Mouse (Mus musculus): ENCODE results near the gene Ppp1r37. TPM values are rescaled to one million over a fixed set of nuclear protein-coding genes. Genes with fewer than 3 reads are reported as not detected.

The Ppp1r37 gene
- polyA plus RNA-seq (2017; shearing (Covaris generic)) = 16.7 TPM

GRCm38 (mm10) chr7:19562643-19563410 is at the start of gene Ppp1r37:
Ppp1r37 (minus strand) TSS chr7:19563076.

GRCm38 (mm10) chr7:19603849-19604605 is 41.2 kb upstream of the Ppp1r37 start, which contains the start of gene Clasrp:
Clasrp (minus strand) TSS chr7:19604486.

DNA sequence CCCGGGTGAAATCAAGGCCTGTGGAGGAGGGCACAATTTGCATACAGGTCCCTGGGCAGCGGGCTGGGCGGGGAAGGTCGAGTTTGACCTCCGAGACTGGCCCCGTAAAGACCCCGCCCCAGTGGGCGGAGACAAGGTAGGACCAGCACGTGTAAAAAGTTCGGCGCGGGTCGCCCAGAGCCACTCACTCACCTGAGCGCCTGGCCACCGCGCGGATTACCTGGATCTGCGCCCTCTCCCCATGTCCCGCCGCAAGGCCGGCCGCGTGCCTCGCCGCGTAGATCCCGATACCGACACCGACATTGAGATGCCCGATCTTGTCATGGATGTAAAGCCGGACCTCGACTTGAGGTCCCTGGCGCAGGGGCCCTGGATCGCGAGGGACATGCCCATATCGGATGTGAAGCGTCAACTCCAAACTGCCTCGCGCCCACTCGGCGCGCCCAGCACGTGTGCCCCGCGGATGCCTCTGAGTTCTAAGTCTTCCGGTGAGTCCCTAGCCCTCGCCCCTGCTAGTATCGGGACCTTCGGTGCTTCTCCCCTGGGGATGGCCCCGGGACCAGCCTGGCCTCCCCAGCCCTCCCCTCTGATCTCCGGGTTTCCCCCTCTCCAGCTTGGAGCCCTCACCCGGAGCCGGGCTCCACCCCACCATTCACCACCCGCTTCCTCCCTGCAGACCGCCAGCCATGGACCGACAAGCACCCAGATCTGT is 14.4 kb upstream of the Ppp1r37 start, which contains the start of the genes Zfp296 and Gemin7:
TSS of gene Zfp296 (plus strand) at position 147 of the 712 bp plus-strand sequence.
TSS of gene Gemin7 (minus strand) at position 455 of the 712 bp plus-strand sequence.

DNA sequence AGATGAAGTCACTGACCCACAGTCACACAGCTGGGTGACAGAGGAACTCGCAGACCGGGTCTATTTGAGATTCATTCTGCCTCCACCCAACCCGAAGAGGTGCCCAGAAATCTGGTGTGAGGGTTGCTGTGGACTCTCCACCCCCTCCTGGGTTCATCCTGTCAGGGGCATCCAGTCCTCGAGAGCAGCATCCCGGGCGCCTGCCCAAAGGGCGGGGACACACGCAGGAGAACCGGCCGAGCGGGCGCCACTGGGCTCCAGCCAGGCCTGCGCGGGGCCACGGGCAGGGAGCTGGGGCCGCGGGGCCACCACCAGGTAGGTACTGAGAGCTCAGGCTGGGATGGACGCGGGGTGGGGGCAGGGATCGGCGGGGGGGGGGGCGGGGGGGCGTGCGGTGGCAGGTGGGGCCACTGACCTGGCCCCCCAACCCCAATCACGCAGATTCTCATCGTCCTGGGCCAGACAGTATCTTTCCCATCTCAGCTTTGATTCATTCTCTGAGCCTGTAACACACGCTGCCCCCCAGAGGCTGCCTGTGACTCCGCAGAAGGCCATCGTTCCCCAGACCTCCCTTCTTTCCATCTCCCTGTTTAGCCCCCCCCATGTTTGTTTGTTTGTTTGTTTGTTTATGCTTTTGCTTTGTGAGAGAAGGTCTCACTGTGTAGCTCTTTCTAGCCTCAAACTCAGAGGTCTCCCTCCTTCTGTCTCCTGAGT is 45.1 kb downstream of the Ppp1r37 start, which contains the start of gene Nkpd1:
TSS of gene Nkpd1 (plus strand) at position 187 of the 714 bp plus-strand sequence.

GRCm38 (mm10) chr7:19508150-19508923 is 54.5 kb downstream of the Ppp1r37 start, which contains the start of the genes Bloc1s3 and Trappc6a:
Bloc1s3 (minus strand) TSS chr7:19508367.
Trappc6a (plus strand) TSS chr7:19508395.

Other genes starting within 250 kb of the Ppp1r37 start
- gene Ercc1, start 218.3 kb downstream of the Ppp1r37 start, polyA plus RNA-seq (2017; shearing (Covaris generic)) = 68.8 TPM
- 5.2 TPM for gene Cd3eap, start 203.6 kb downstream of the Ppp1r37 start, polyA plus RNA-seq (2017; shearing (Covaris generic))
- gene Ppp1r13l, start 203.3 kb downstream of the Ppp1r37 start, polyA plus RNA-seq (2017; shearing (Covaris generic)) = 1.9 TPM
- gene Ercc2, start 181.1 kb downstream of the Ppp1r37 start, polyA plus RNA-seq (2017; shearing (Covaris generic)) = 7.5 TPM
- 6.9 TPM for gene Klc3, start 159.0 kb downstream of the Ppp1r37 start, polyA plus RNA-seq (2017; shearing (Covaris generic))
- gene Ckm, start 158.3 kb downstream of the Ppp1r37 start, polyA plus RNA-seq (2017; shearing (Covaris generic)) = not detected
- 6.2 TPM for gene Mark4, start 104.3 kb downstream of the Ppp1r37 start, polyA plus RNA-seq (2017; shearing (Covaris generic))
- not detected for gene Exoc3l2, start 99.7 kb downstream of the Ppp1r37 start, polyA plus RNA-seq (2017; shearing (Covaris generic))
- gene Bloc1s3, start 54.7 kb downstream of the Ppp1r37 start, polyA plus RNA-seq (2017; shearing (Covaris generic)) = 4.3 TPM
- gene Trappc6a, start 54.7 kb downstream of the Ppp1r37 start, polyA plus RNA-seq (2017; shearing (Covaris generic)) = 43.9 TPM
- not detected for gene Nkpd1, start 45.2 kb downstream of the Ppp1r37 start, polyA plus RNA-seq (2017; shearing (Covaris generic))
- gene Zfp296, start 14.2 kb upstream of the Ppp1r37 start, polyA plus RNA-seq (2017; shearing (Covaris generic)) = 1.1 TPM
- gene Gemin7, start 14.5 kb upstream of the Ppp1r37 start, polyA plus RNA-seq (2017; shearing (Covaris generic)) = 79.8 TPM
- 50.9 TPM for gene Clasrp, start 41.4 kb upstream of the Ppp1r37 start, polyA plus RNA-seq (2017; shearing (Covaris generic))
- gene Relb, start 66.4 kb upstream of the Ppp1r37 start, polyA plus RNA-seq (2017; shearing (Covaris generic)) = 177 TPM
- 116 TPM for gene Clptm1, start 102.0 kb upstream of the Ppp1r37 start, polyA plus RNA-seq (2017; shearing (Covaris generic))
- gene Apoc2, start 114.9 kb upstream of the Ppp1r37 start, polyA plus RNA-seq (2017; shearing (Covaris generic)) = not detected
- not detected for gene Gm44805, start 118.3 kb upstream of the Ppp1r37 start, polyA plus RNA-seq (2017; shearing (Covaris generic))
- not detected for gene Apoc4, start 118.4 kb upstream of the Ppp1r37 start, polyA plus RNA-seq (2017; shearing (Covaris generic))
- gene Apoc1, start 129.6 kb upstream of the Ppp1r37 start, polyA plus RNA-seq (2017; shearing (Covaris generic)) = not detected
- 4.2 TPM for gene Apoe, start 136.1 kb upstream of the Ppp1r37 start, polyA plus RNA-seq (2017; shearing (Covaris generic))
- 58.7 TPM for gene Tomm40, start 152.4 kb upstream of the Ppp1r37 start, polyA plus RNA-seq (2017; shearing (Covaris generic))
- not detected for gene Nectin2, start 187.4 kb upstream of the Ppp1r37 start, polyA plus RNA-seq (2017; shearing (Covaris generic))
- gene Bcam, start 207.9 kb upstream of the Ppp1r37 start, polyA plus RNA-seq (2017; shearing (Covaris generic)) = 0.75 TPM
- not detected for gene Cblc, start 233.7 kb upstream of the Ppp1r37 start, polyA plus RNA-seq (2017; shearing (Covaris generic))

Data from effector memory CD4-positive, alpha-beta T cell, adult 5 months (primary cell).